Mouse (Mus musculus) kidney, adult 2 months (tissue): ENCODE measurements around the gene Flvcr2. TPM values are rescaled to one million over a fixed set of nuclear protein-coding genes. Genes with fewer than 3 reads are reported as not detected.
A peak's percentile ranks its signal among the peaks of the same experiment; 100 is the strongest.

Experiments used
- DNase-seq: peaks from one replicate; pipeline ENCODE4 v3.0.0; 2021
- H3K27ac ChIP-seq: fragments of 200-500 bp; 2 replicates; pipeline ENCODE4 v1.5.1; 2012; ENCODE audit warnings: low read depth, low read length, control low read depth, inconsistent platforms; ENCODE audit not compliant: insufficient read depth
- H3K27me3 ChIP-seq: fragments of 200-500 bp; replicated peaks from 2 replicates; pipeline ENCODE4 v1.6.1; 2012; ENCODE audit warnings: mild to moderate bottlenecking, moderate library complexity, low read length, inconsistent platforms; ENCODE audit not compliant: control insufficient read depth, insufficient read depth
- H3K36me3 ChIP-seq: fragments of 200-500 bp; 2 replicates; pipeline ENCODE4 v1.6.1; 2012; ENCODE audit warnings: mild to moderate bottlenecking, moderate library complexity, low read length, inconsistent platforms; ENCODE audit not compliant: control insufficient read depth, insufficient read depth
- H3K4me1 ChIP-seq: fragments of 200-500 bp; 2 replicates; pipeline ENCODE4 v1.6.1; 2011; ENCODE audit warnings: low read length; ENCODE audit not compliant: control insufficient read depth, insufficient read depth
- H3K4me3 ChIP-seq: fragments of 200-500 bp; 2 replicates; pipeline ENCODE4 v1.5.1; 2011; ENCODE audit warnings: mild to moderate bottlenecking, low read depth, low read length, control low read depth; ENCODE audit not compliant: insufficient read depth
- CTCF ChIP-seq: fragments of 200-500 bp; conservative IDR thresholded peaks from 2 replicates; pipeline ENCODE4 v1.5.1; 2011; ENCODE audit warnings: low read depth, mild to moderate bottlenecking, control low read depth, low read length, moderate library complexity, mixed read lengths; ENCODE audit not compliant: insufficient read depth, insufficient read length
- POLR2A ChIP-seq: fragments of 200-500 bp; IDR thresholded peaks from one replicate; pipeline ENCODE4 v1.6.1; 2011; ENCODE audit warnings: low read depth, low read length, control low read depth
- WGBS: fragments of 180-500 bp; shearing (Covaris S2); methylation state at CpG from one replicate; pipeline ENCODE4 v1.1.7; 2018; 5-methylcytosine and 5-hydroxymethylcytosine counted together
- polyA plus RNA-seq: library from polyadenylated mRNA; depleted of rRNA; stranded (reverse); fragments of >200 nt; gene quantifications from 2 replicates; pipeline ENCODE4 v1.2.3, GENCODE M21; 2012

The Flvcr2 gene
- polyA plus RNA-seq, 1 experiment, result 23.1 TPM

DNA sequence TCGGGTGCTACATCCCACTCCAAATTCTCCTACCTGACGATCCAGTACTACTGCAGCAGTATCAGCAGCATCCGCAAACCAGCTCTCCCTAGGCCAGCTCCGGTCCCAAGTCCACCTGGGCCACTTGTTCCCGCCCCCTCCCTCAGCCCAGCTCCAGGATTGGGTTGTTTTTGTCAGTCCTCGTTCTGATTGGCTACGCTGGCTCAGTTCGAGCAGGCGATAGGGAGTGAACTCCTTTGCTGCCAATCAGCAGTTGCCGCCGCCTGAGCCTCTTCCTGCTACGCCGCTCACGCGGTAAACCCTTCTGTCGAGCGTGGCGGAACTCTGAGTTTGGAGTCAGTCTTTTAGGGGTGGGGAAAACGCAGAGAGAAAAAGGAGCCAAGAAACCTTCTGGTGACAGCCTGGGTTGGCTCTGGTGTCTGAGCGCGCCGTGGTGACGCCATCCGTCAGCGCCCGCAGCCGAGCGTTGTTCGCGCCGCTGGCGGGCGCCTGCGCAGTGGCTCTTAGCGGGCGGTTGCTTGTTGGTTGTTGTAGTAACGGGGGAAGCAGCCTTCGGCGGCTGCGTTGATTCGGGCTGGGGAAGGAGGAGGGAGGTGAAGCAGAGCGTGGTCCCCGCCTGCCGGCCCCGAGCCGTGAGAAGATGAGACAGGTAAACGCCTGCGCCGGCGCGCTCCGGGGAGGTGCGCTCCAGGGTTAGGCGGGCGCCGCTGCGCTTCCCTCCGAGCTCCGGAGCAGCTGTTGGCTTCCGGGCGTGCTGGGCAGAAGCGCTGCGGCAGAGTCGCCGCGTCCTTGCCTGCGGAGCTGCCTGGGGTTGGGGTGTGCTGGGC is 78.3 kb downstream of the Flvcr2 start, which contains the start of the genes Erg28 and Ttll5:
Gene Erg28 (minus strand): TSS at position 113 of the 827 bp plus-strand sequence.
Gene Ttll5 (plus strand): TSS at position 222 of the 827 bp plus-strand sequence.
- DNase-seq, result peak; percentile 97
- Histone ChIP-seq H3K36me3 (no peaks in the 10 kb centered on the region), H3K27ac (peak within 1 kb of the TSS; percentile 75), H3K4me1 (peaks cover 5% of the 10 kb centered on the region; the same call in 1 of the 2 replicates), H3K4me3 (peak within 1 kb of the TSS; percentile 58), H3K27me3 (no peaks in the 10 kb centered on the region)
- WGBS, result under 1% methylated on average over 67 of the region's 67 CpGs
- TF ChIP-seq POLR2A (no peak), CTCF (no peak)

DNA sequence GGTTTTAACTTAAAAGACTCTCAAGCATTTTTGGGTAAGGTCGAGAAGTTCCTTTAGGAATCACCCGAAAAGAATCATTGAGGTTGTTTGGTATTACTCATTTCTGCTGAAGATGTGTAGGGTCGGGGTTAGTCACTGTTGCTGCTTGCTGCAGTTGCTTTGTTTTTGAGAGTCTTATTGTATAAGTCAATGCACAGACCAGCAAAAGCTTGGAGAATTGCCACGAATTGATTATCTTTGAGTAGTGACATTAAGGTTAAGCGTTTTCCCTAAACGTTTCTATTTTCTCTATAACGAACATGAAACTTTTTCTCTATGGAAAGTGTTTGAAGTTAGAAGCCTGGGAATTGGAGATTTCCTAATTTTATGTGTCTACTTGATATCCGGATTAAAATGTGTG is 79.0 kb downstream of the Flvcr2 start:
- TF ChIP-seq POLR2A, result no peak
- TF ChIP-seq CTCF, result no peak
- Histone ChIP-seq H3K27ac (peak overlapping the region; percentile 17), H3K4me3 (peak overlapping the region; percentile 58), H3K36me3 (no peaks in the 10 kb centered on the region), H3K4me1 (peaks cover 5% of the 10 kb centered on the region; the same call in 1 of the 2 replicates), H3K27me3 (no peaks in the 10 kb centered on the region)
- WGBS, result 12% methylated on average over 8 of the region's 8 CpGs
- no peak for DNase-seq

DNA sequence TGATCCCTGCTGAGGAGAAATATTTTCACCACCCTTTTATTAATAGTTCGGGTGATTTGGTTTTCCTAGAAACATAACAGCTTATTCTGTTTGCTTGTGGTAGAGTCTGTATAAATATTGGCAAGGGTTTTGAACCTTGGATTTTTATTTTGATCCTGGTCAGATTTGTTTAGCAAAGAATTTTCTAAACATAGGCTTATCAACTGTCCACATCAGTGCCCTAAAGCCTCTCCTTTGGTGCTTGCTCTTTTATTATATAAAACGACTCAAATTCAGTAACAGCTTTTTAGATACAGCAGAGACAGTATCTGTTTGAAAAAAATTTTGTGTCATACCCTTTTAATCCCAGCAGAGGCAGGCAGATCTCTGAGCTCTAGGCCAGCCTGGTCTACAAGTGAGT is 79.5 kb downstream of the Flvcr2 start:
- Histone ChIP-seq H3K4me3 (no peak overlapping the region), H3K4me1 (peaks cover 5% of the 10 kb centered on the region; the same call in 1 of the 2 replicates), H3K27ac (no peak overlapping the region), H3K36me3 (no peaks in the 10 kb centered on the region), H3K27me3 (no peaks in the 10 kb centered on the region)
- no peak for DNase-seq
- 76% methylated on average over 2 of the region's 2 CpGs for WGBS
- TF ChIP-seq POLR2A (no peak), CTCF (no peak)

DNA sequence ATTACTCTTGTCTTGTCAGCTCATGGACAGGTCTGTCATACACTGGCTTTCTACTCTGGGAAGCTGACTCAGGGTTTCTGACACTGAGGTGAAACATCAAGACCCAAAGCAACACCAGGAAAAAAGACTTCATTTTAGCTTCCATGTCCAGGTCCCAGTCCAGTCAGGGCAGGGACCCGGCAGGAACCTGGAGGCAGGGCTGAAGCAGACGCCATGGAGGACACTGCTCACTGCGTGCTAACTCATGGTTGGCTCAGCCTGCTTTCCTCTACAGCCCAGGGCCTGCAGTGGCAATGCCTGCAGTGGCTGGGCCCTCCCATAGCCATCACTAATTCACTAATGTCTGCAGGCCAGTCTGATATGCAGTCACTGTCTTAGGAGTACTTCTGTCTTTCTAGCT is 82.5 kb downstream of the Flvcr2 start:
- no peak for DNase-seq
- 97% methylated on average over 3 of the region's 3 CpGs for WGBS
- H3K27me3 ChIP-seq, result no peaks in the 10 kb centered on the region
- TF ChIP-seq POLR2A (no peak), CTCF (no peak)
- H3K4me3 ChIP-seq, result no peak overlapping the region
- H3K36me3 ChIP-seq, result no peaks in the 10 kb centered on the region; the same call in 1 of the 2 replicates
- H3K4me1 ChIP-seq, result peaks cover 1% of the 10 kb centered on the region; the same call in 1 of the 2 replicates
- no peak overlapping the region for H3K27ac ChIP-seq

DNA sequence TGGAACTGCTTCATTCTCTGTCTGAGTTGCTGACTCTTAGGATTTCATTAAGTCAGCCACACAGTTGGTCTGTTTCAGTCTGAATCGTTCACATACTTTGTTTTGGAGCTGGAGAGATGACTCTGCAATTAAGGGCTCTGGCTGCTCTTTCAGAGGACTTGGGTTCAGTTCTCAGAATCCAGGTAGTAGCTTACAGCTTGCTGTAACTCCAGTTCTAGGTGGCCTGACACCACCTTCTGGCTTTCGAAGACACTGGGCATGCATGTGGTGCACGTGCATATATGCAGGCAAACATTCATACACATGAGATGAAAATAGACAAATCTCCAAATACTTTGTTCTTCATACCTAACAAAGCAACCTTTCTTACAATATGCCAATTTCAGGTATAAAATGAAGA is 83.5 kb downstream of the Flvcr2 start:
- Histone ChIP-seq H3K27ac (no peak overlapping the region), H3K4me1 (no peaks in the 10 kb centered on the region), H3K36me3 (peaks cover 1% of the 10 kb centered on the region), H3K4me3 (no peak overlapping the region), H3K27me3 (no peaks in the 10 kb centered on the region)
- TF ChIP-seq CTCF, result no peak
- TF ChIP-seq POLR2A, result no peak
- WGBS, result 86% methylated on average over 3 of the region's 3 CpGs
- DNase-seq, result no peak

DNA sequence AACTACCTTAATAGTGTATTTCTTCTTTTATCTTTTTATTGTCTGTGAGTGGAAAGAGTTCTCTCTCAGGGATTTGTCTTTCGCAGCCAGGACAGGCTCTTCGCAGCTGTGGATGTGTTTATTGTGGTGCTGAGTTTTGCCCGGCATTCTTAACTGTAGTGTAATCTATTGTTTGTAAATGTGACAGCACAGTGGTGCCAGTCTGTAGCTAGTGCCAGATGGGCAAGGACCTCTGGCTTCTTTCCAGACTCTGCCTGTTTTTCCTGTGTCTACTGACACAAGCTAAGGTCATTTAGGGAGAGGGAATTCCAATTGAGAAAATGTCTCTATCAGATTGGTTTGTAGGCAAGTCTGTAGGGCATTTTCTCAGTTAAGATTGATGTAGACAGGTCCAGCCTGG is 84.4 kb downstream of the Flvcr2 start:
- Histone ChIP-seq H3K27ac (no peak overlapping the region), H3K36me3 (peaks cover 2% of the 10 kb centered on the region), H3K27me3 (no peaks in the 10 kb centered on the region), H3K4me3 (no peak overlapping the region), H3K4me1 (no peaks in the 10 kb centered on the region)
- TF ChIP-seq POLR2A (no peak), CTCF (no peak)
- DNase-seq, result peak; percentile 56
- 63% methylated on average over 3 of the region's 3 CpGs for WGBS

DNA sequence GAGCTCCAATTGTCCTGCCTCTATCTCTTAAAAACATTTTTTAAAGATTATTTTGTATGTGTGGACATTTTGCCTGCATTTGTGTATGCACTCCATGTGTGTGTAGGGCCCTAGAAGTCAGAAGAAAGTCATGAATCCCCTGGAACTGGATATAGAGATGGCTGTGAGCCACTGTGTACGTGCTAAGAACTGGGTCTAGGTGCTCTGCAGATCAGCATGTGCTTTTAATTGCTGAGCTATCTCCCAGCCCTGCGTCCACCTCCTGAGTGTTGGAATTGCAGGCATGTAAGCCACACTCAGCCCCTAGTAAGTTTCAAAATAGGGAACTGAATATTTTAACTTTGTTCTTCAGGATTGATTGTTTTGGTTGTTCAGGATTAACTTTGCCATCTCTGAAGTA is 88.2 kb downstream of the Flvcr2 start:
- no peak overlapping the region for H3K4me3 ChIP-seq

More for the DNA sequence above, 88.2 kb downstream of the Flvcr2 start:
- no peak for DNase-seq
- no peak overlapping the region for H3K27ac ChIP-seq
- H3K36me3 ChIP-seq, result peaks cover 2% of the 10 kb centered on the region
- TF ChIP-seq POLR2A (no peak), CTCF (no peak)
- 89% methylated on average over 2 of the region's 2 CpGs for WGBS
- H3K27me3 ChIP-seq, result no peaks in the 10 kb centered on the region
- H3K4me1 ChIP-seq, result no peaks in the 10 kb centered on the region
